Mouse (Mus musculus) liver, embryonic 15.5 days (tissue): Measurements from ENCODE around the gene Kdm4b. TPM values are rescaled to one million over a fixed set of nuclear protein-coding genes. Genes with fewer than 3 reads are reported as not detected.

Experiments
- ATAC-seq: fragments of 200-750 bp; cut with Nextera tagmentation; 2 replicates; pipeline ENCODE4 v1.8.0; 2017; ENCODE audit warnings: moderate number of reproducible peaks, mild to moderate bottlenecking, moderate library complexity; ENCODE audit not compliant: insufficient read depth
- H3K27ac ChIP-seq: fragments of 300-500 bp; sonication (generic); replicated peaks from 2 replicates; pipeline ENCODE4 v1.5.1; 2015; ENCODE audit warnings: mild to moderate bottlenecking, inconsistent platforms
- H3K27me3 ChIP-seq: fragments of 300-500 bp; sonication (generic); 2 replicates; pipeline ENCODE4 v1.6.1; 2015; ENCODE audit warnings: mild to moderate bottlenecking, inconsistent platforms
- H3K36me3 ChIP-seq: fragments of 300-500 bp; sonication (generic); replicated peaks from 2 replicates; pipeline ENCODE4 v1.6.1; 2015; ENCODE audit warnings: moderate library complexity, mild to moderate bottlenecking, inconsistent platforms
- H3K4me1 ChIP-seq: fragments of 300-500 bp; sonication (generic); replicated peaks from 2 replicates; pipeline ENCODE4 v1.6.1; 2015; ENCODE audit warnings: inconsistent platforms
- H3K4me2 ChIP-seq: fragments of 300-500 bp; sonication (generic); 2 replicates; pipeline ENCODE4 v1.6.1; 2015; ENCODE audit warnings: moderate library complexity, mild to moderate bottlenecking, inconsistent platforms
- H3K4me3 ChIP-seq: fragments of 300-500 bp; sonication (generic); replicated peaks from 2 replicates; pipeline ENCODE4 v1.5.1; 2015; ENCODE audit warnings: mild to moderate bottlenecking, inconsistent platforms
- H3K9ac ChIP-seq: fragments of 300-500 bp; sonication (generic); 2 replicates; pipeline ENCODE4 v1.6.1; 2015; ENCODE audit warnings: moderate library complexity, mild to moderate bottlenecking, inconsistent platforms
- H3K9me3 ChIP-seq: fragments of 300-500 bp; sonication (generic); replicated peaks from 2 replicates; pipeline ENCODE4 v1.6.1; 2016; ENCODE audit warnings: inconsistent platforms
- WGBS: fragments of 180-500 bp; shearing (Covaris S2); methylation state at CpG from one replicate; pipeline ENCODE4 v1.1.7; 2015; ENCODE audit warnings: mixed read lengths; ENCODE audit not compliant: insufficient replicate concordance; 5-methylcytosine and 5-hydroxymethylcytosine counted together
- polyA plus RNA-seq: library from polyadenylated mRNA; unstranded; fragments of >200 nt; fragmentation: Nextera tagmentation; extraction: Ambion mirVana; gene quantifications from 2 replicates; pipeline ENCODE4 v1.2.1, GENCODE M21; 2015

Kdm4b gene
- polyA plus RNA-seq, 1 experiment from 2014 or later, result 7.0 TPM

DNA sequence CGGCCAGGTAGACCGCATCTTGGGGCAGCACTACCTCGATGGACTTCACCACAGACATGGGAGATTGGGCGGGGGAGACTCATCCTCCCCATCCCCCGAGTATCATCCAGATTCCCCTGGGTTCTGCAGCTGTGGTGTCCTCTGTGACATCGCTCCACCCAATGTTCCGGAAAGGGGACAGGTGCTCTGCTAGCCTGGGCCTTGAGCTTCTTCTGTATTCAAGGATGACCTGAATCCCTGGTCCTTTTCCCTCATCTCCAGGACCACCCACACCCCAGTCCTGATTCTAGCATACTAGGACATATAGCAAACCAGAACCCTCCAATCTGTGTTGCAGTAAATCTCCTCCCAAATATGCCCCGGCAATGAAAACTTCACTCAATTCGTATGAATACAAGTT is 25.7 kb upstream of the Kdm4b start, which contains the start of gene Arrdc5:
TSS of gene Arrdc5 (minus strand) at position 101 of the 400 bp plus-strand sequence.
- Histone ChIP-seq H3K9ac (no peak within 1 kb of the TSS), H3K36me3 (peaks cover 4% of the 10 kb centered on the region), H3K27me3 (no peaks in the 10 kb centered on the region), H3K4me3 (no peak within 1 kb of the TSS), H3K4me2 (no peak within 1 kb of the TSS), H3K4me1 (peaks cover 29% of the 10 kb centered on the region), H3K27ac (no peak within 1 kb of the TSS), H3K9me3 (no peaks in the 10 kb centered on the region)
- WGBS, result 77% methylated on average over 9 of the region's 9 CpGs
- ATAC-seq, result no peak

DNA sequence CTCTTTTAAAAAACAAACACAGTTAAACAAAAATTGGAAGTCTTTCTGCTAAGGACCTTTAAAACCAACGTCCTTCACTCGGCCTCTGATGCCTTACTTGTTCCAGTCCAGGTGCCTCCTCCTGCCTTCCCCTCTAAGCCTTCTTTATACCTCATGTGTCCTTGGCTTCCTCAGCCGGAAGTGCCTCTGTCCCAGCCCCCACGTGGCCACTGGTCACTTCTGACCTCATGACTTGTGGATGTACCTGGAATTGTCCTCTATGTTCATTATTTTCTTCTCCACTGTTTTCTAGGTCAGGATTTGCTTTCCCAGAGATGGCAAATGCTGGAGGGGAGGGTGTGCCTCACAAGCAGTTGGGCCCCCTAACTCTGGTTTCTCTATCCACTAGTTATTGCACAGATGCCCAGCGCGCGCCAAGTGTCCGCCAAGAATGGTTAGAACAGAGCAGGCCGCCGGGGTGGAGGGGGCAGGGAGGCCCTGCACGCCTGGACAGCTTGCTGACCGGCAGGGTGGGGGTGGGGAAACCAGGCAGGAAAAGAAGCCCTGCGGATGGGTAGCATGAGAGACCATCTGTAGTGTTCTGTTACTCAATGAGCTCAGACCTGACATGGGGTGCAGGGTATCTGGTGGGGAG is 23.4 kb upstream of the Kdm4b start:
- H3K9me3 ChIP-seq, result no peaks in the 10 kb centered on the region
- peaks cover 27% of the 10 kb centered on the region for H3K36me3 ChIP-seq
- H3K4me1 ChIP-seq, result peaks cover 52% of the 10 kb centered on the region
- ATAC-seq, result peak; percentile 12
- 37% methylated on average over 13 of the region's 13 CpGs for WGBS
- H3K9ac ChIP-seq, result peak overlapping the region; percentile 81
- peak overlapping the region; percentile 95 for H3K27ac ChIP-seq
- no peaks in the 10 kb centered on the region for H3K27me3 ChIP-seq
- H3K4me2 ChIP-seq, result peak overlapping the region; percentile 99
- H3K4me3 ChIP-seq, result peak overlapping the region; percentile 83

DNA sequence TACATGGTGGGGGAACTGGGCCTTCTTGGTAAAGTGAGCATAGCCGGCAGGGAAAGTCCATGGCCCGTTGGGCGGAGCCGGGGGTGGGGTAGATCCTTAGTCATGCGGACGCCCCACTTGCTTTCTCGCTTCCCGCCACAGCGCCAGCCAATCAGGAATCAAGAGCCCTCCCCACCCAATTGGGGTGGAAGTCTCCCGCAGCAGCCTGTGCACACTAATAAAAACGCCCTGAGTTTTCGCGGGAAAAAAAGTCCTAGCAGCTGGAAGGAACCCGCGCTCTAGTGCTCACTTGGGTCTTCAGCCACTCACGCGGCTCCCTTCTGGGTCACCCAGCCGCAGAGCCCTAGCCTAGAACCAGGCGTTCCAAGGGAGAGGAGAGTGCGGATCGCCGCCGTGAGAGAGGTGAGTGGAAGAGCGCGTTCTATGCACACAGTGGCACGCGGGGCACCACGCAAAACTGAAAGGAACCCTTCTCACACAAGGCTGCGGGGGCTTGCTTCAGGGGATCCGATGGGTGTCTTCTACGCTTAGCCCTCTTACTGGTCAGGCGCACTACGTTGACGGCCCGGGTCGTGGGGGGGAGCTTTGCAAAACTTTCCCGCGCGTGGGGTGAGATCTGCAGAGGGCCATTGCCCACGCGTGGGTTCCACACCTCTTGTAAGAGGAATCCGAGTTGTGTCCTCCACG is 22.6 kb upstream of the Kdm4b start, which contains the start of gene Uhrf1:
TSS of gene Uhrf1 (plus strand) at position 162 of the 687 bp plus-strand sequence.
- peak; percentile 80 for ATAC-seq
- Histone ChIP-seq H3K4me3 (peak within 1 kb of the TSS; percentile 83), H3K4me2 (peak within 1 kb of the TSS; percentile 99), H3K27ac (peak within 1 kb of the TSS; percentile 95), H3K9me3 (no peaks in the 10 kb centered on the region), H3K9ac (peak within 1 kb of the TSS; percentile 81), H3K27me3 (no peaks in the 10 kb centered on the region), H3K36me3 (peaks cover 36% of the 10 kb centered on the region), H3K4me1 (peaks cover 60% of the 10 kb centered on the region)
- WGBS, result under 1% methylated on average over 43 of the region's 43 CpGs

- Histone ChIP-seq H3K4me2 (peak overlapping the region; percentile 99), H3K4me3 (peak overlapping the region; percentile 83), H3K9ac (peak overlapping the region; percentile 81), H3K27ac (peak overlapping the region; percentile 95), H3K9me3 (no peaks in the 10 kb centered on the region), H3K36me3 (peaks cover 43% of the 10 kb centered on the region), H3K4me1 (peaks cover 62% of the 10 kb centered on the region), H3K27me3 (no peaks in the 10 kb centered on the region)
- ATAC-seq, result peak; percentile 86
- under 1% methylated on average over 68 of the region's 68 CpGs for WGBS
Observed at GRCm38 (mm10) chr17:56303847-56304586, 21.8 kb upstream of the Kdm4b start.

DNA sequence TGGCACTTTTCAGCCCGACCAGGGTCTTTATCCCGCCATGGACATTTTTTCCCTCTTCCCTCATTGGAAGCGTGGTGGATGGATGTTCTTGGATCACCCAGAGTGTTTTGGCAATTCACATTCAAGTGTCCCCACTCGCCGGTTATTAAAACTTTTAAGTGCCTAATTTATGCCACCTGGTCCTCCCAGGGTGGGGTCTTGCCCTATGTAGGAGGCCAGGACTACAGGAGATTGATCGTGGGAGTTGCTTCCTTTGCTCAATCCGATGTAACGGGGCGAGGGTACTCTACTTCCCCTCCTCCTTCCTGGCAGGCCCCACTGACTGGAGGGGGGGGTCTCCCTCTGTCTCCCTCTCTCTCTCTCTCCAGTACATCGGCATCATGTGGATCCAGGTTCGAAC is 21.1 kb upstream of the Kdm4b start:
- Histone ChIP-seq H3K9ac (peak overlapping the region; percentile 70), H3K27me3 (no peaks in the 10 kb centered on the region), H3K4me1 (peaks cover 62% of the 10 kb centered on the region), H3K36me3 (peaks cover 50% of the 10 kb centered on the region), H3K4me2 (peak overlapping the region; percentile 99), H3K9me3 (no peaks in the 10 kb centered on the region), H3K27ac (peak overlapping the region; percentile 95), H3K4me3 (peak overlapping the region; percentile 83)
- ATAC-seq, result no peak
- 12% methylated on average over 11 of the region's 11 CpGs for WGBS

GRCm38 (mm10) chr17:56305156-56305555 is 20.7 kb upstream of the Kdm4b start:
- Histone ChIP-seq H3K27ac (peak overlapping the region; percentile 95), H3K4me3 (peak overlapping the region; percentile 83), H3K9me3 (no peaks in the 10 kb centered on the region), H3K4me1 (peaks cover 62% of the 10 kb centered on the region), H3K36me3 (peaks cover 54% of the 10 kb centered on the region), H3K4me2 (peak overlapping the region; percentile 99), H3K27me3 (no peaks in the 10 kb centered on the region), H3K9ac (peak overlapping the region; percentile 70)
- ATAC-seq, result no peak
- 31% methylated on average over 9 of the region's 9 CpGs for WGBS

- no peaks in the 10 kb centered on the region for H3K9me3 ChIP-seq
- H3K27ac ChIP-seq, result peak overlapping the region; percentile 22; the same call in 1 of the 2 replicates
- no peaks in the 10 kb centered on the region for H3K27me3 ChIP-seq
- WGBS, result 74% methylated on average over 8 of the region's 8 CpGs
- peak overlapping the region; percentile 70; the same call in 1 of the 2 replicates for H3K9ac ChIP-seq
- peak overlapping the region; percentile 83 for H3K4me3 ChIP-seq
- peaks cover 62% of the 10 kb centered on the region for H3K4me1 ChIP-seq
- ATAC-seq, result no peak
- H3K36me3 ChIP-seq, result peaks cover 61% of the 10 kb centered on the region
- peak overlapping the region; percentile 99 for H3K4me2 ChIP-seq
Observed at GRCm38 (mm10) chr17:56305826-56306225, 20.0 kb upstream of the Kdm4b start.

DNA sequence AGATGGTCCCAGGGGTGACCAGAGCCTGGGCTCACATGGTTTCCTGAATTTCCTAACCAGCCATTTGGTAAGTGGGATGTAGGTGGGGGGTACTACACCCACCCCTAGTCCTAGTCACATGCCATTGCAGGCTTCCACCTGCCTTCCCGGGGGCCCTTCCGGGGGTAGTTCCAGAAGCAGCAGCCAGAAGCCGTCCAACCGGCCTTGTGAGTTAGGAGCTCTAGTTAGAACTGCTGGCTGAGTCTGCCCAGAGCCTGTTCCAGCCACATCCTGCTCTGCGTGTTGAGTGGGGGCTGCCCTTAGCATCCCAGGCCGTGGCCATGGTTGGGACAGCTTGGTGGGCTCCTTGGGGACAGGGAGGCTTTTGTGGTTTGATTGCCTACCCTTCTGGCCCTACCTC is 17.8 kb upstream of the Kdm4b start:
- H3K4me1 ChIP-seq, result peaks cover 47% of the 10 kb centered on the region
- no peak for ATAC-seq
- H3K36me3 ChIP-seq, result peaks cover 83% of the 10 kb centered on the region
- WGBS, result 81% methylated on average over 6 of the region's 6 CpGs
- no peak overlapping the region for H3K9ac ChIP-seq
- H3K4me2 ChIP-seq, result no peak overlapping the region
- no peaks in the 10 kb centered on the region for H3K9me3 ChIP-seq
- no peak overlapping the region for H3K4me3 ChIP-seq
- no peaks in the 10 kb centered on the region for H3K27me3 ChIP-seq
- H3K27ac ChIP-seq, result no peak overlapping the region

DNA sequence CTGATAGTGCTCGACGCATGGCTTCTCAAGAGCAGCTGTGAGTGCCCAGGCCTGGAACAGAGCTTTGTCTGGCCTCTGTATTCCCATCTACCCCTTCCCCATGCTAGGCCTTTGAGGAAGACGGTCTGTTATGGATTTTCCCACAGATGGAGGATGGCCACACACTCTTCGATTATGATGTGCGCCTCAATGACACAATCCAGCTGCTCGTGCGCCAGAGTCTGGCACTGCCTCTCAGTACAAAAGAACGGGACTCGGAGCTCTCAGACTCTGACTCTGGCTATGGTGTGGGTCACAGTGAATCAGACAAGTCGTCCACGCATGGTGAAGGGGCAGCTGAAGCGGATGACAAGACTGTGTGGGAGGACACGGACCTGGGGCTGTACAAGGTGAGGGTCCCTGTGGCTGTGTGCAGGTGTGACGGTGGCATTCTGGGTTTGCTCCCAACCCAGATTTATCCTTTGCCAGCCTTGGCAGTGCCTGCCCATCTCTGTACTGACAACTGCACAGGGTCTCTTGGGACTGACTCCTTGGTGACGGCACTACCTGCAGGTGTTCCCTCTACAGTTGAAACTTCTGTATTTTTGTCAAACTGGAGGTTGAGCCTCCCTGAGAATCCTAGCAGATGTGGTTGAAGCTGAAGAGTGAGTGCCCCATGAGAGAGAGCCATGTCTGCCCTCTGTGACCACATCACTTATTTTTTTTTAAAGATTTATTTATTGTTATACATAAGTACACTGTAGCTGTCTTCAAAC is 16.5 kb upstream of the Kdm4b start:
- ATAC-seq, result no peak
- peaks cover 96% of the 10 kb centered on the region for H3K36me3 ChIP-seq
- no peaks in the 10 kb centered on the region for H3K9me3 ChIP-seq
- H3K27ac ChIP-seq, result no peak overlapping the region
- no peak overlapping the region for H3K4me2 ChIP-seq
- no peaks in the 10 kb centered on the region for H3K27me3 ChIP-seq
- peaks cover 40% of the 10 kb centered on the region for H3K4me1 ChIP-seq
- H3K4me3 ChIP-seq, result no peak overlapping the region
- 86% methylated on average over 15 of the region's 15 CpGs for WGBS
- H3K9ac ChIP-seq, result no peak overlapping the region

GRCm38 (mm10) chr17:56324419-56324818 is 1.4 kb upstream of the Kdm4b start:
- Histone ChIP-seq H3K4me2 (peak overlapping the region; percentile 80), H3K27ac (no peak overlapping the region), H3K4me3 (no peak overlapping the region), H3K36me3 (peaks cover 50% of the 10 kb centered on the region), H3K9me3 (no peaks in the 10 kb centered on the region), H3K27me3 (no peaks in the 10 kb centered on the region), H3K4me1 (peaks cover 53% of the 10 kb centered on the region), H3K9ac (no peak overlapping the region)
- ATAC-seq, result no peak
- 63% methylated on average over 3 of the region's 3 CpGs for WGBS
